Mouse (Mus musculus) ES-E14 (cell line): ENCODE results near the gene Nectin2.

Experiments used
- CHD2 ChIP-seq: IDR thresholded peaks from 2 replicates; pipeline ENCODE4 v1.6.1; 2014; ENCODE audit warnings: mild to moderate bottlenecking, low read depth, low read length, inconsistent platforms
- HCFC1 ChIP-seq: IDR thresholded peaks from 2 replicates; pipeline ENCODE4 v1.6.1; 2012; ENCODE audit warnings: low read length, inconsistent platforms, borderline replicate concordance; ENCODE audit not compliant: insufficient read depth
- MAFK ChIP-seq: IDR thresholded peaks from 2 replicates; pipeline ENCODE4 v1.6.1; 2014; ENCODE audit warnings: mild to moderate bottlenecking, low read depth, low read length, inconsistent platforms; ENCODE audit not compliant: insufficient read depth
- ZC3H11A ChIP-seq: IDR thresholded peaks from 2 replicates; pipeline ENCODE4 v1.6.1; 2012; ENCODE audit warnings: low read depth, mild to moderate bottlenecking, inconsistent platforms, low read length, borderline replicate concordance
- ZNF384 ChIP-seq: IDR thresholded peaks from 2 replicates; pipeline ENCODE4 v1.6.1; 2012; ENCODE audit warnings: low read depth, low read length, inconsistent platforms

- TF ChIP-seq MAFK: no peak
- TF ChIP-seq HCFC1: no peak
- TF ChIP-seq ZNF384: no peak
- TF ChIP-seq ZC3H11A: no peak
- no peak for TF ChIP-seq CHD2
Measured at GRCm38 (mm10) chr7:19758623-19759022, 8.3 kb upstream of the Nectin2 start.
